Mouse (Mus musculus) adrenal gland (tissue): ENCODE measurements around the gene Arfgap3.
"Not testable (repeated sequence)": the region's sequence is repeated elsewhere in the genome, so short reads cannot be mapped to it uniquely, and the experiment has no call there.

ENCODE experiments used
- intact Hi-C: fragments of 180-260 bp; cut with DNase I; formaldehyde crosslinking; loops from one replicate; pipeline ENCODE4 v1.15.1; 2025

Arfgap3 gene

GRCm38 (mm10) chr15:83345898-83346529 is 4.0 kb downstream of the Arfgap3 start:
- intact Hi-C loops: no loop called here

DNA sequence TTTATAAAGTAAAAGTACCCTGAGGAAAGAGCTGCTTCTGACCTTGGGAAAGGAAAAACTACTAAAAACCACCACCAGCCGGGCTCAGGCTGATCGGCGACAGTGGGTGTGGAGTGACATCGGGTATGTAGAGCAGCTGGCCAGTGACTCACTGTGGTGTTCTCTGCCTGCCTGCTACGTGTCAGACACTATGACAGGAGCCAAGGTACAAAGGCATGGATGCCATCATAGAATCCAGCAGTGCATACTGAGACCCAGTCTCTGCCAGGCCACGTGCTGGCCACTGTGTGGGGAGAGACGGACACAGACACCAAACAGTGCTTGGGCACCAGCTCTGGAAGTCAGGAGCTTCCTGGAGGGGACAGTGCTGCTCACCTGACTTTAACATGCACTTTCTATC is 5.1 kb downstream of the Arfgap3 start:
- intact Hi-C loops: no loop called here

DNA sequence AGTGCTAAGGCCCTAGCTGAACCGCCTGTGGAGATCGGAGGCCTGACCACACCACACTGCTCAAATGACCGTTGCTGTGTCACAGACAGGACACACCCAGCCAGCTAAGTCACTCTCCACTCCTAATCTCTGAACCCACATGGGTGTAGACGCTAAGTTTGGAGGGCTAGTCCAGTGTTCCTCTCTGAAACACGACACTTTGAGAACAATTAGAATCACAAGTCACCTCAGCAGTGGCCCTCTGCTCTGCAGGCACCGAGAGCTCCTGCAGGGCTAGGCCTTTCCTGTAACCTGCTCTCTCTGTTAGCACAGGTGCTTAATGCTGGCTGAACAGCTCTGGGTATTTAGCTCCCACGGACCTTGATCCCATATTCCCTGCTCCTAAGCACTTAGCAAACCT is 5.9 kb downstream of the Arfgap3 start:
- intact Hi-C loops: no loop called here

- intact Hi-C loops: no loop called here
Observed at GRCm38 (mm10) chr15:83338908-83339307, 11.1 kb downstream of the Arfgap3 start.

DNA sequence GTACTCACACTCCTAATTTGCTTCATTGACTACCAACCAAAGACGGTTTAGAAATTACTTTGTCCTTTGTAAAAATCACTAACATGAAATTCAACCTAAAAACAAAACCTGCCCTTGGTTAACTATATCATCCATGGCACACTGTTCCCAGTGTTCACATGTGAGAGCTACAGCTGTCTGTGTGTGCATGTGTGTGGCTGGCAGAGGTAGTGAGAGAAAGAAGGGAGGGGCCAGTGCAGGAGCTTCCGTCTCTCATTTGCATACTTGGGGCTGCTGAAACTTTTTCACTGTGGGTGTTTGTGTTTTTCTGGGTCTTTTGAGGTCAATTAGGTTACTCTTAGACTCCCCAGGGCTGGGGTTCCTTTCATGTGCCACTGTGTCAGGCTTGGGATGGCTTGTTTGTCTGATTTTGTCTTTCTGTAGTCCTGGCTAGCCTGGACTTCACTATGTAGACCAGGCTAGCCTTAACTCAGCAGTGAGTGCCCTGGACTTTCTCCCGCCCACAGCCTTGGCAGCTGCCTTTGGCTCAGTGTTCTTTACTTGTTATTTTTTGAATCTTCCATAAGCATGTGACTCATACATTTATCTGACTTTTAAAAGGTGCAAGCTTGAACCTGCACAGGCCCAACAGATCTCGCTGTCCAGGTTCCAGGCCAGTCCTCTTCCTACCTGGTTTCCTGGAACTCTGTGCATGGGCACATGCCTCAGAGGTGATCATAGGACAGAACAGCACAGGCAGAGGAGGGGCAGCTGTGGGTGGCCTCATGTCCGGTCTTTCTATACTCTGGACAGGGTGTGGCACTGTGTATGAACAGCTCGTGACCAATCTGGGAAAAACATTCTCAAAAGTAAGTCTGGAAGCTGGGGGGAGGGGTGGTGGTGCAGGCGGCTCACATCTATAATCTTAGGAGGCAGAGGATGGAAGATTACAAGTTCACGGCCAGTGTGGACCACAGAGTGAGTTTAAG is 11.9 kb downstream of the Arfgap3 start:
- intact Hi-C loops: no loop called here

DNA sequence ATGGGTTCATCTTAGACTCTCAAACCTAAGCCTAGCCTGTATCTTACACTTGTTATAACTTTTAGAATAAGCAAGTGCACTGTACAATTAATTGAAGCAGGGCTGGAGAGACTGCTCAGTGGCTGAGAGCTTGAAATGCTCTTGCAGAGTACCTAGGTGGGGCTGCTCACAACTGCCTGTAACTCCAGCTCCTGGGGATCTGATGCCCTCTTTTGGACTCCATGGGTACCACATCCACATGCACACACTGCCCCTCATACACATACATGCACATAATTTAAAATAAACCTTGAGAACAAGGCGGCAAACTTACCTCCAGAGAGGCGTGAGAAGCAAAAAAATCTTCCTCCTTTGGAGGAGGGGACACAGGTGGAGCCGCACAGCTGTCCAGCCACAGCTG is 17.7 kb downstream of the Arfgap3 start:
- intact Hi-C loops: loop anchor here (5.0 kb wide), 1 partner anchor 120 kb away; no protein-coding TSS in a partner anchor

DNA sequence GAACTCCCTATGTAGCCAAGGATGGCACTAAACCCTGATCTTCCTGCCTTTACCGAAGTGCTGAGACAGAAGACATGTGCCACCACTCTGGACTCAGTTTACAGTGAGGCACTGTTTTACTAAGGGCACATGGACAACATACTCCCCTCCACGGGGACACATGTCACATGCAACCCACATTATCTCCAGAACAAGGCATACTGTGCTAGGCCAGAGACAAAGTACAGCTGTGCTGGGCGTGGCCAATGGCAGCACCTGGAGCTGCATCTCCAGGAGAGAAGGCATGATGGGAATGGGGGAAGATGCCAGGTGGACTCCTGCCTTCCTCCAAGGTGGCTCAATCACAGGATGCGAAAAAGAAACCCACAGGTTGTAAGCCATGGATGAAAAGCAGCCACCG is 21.1 kb downstream of the Arfgap3 start:
- intact Hi-C loops: no loop called here

- intact Hi-C loops: no loop called here
Observed at GRCm38 (mm10) chr15:83323071-83323470, 27.0 kb downstream of the Arfgap3 start.

DNA sequence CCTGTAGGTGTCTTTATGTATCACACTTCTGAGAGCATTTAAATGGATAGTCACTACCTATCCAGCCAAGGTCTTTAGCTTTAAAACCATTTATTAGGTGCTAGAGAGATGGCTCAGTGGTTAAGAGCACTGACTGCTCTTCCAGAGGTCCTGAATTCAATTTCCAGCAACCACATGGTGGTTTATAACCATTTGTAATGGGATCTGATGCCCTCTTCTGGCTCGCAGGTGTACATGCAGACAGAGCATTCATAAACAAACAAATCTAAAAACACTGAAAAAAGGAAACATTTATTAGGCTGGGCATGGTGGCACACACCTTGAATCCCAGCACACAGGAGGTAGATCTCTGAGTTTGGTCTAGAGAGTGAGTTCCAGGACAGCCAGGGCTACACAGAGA is 35.1 kb downstream of the Arfgap3 start:
- intact Hi-C loops: loop anchor here (5.0 kb wide), 1 partner anchor 108 kb away; no protein-coding TSS in a partner anchor

- intact Hi-C loops: no loop called here
Observed at GRCm38 (mm10) chr15:83309878-83310277, 40.2 kb downstream of the Arfgap3 start.

- intact Hi-C loops: not testable (repeated sequence)
Observed at GRCm38 (mm10) chr15:83308708-83309107, 41.3 kb downstream of the Arfgap3 start.

DNA sequence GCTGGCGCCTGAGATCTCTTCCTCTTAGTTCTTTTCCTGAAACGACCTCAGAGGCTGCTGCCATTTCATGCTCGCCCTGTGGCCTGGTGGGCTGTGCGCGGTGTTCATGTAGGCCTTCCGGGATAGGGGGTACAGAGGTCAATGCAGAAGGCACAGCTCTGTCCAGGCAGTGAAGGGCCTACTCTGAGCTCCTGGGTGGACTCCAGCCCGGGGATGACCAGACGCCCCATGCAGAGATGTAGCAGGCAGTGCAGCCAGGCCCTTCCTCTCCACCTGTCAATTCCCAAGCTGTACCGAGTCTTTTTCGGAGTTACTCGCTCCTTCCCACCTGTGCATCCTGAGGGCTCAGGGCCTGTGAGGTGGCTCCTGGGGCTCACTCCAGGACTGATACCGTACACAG is 43.9 kb downstream of the Arfgap3 start:
- intact Hi-C loops: no loop called here

DNA sequence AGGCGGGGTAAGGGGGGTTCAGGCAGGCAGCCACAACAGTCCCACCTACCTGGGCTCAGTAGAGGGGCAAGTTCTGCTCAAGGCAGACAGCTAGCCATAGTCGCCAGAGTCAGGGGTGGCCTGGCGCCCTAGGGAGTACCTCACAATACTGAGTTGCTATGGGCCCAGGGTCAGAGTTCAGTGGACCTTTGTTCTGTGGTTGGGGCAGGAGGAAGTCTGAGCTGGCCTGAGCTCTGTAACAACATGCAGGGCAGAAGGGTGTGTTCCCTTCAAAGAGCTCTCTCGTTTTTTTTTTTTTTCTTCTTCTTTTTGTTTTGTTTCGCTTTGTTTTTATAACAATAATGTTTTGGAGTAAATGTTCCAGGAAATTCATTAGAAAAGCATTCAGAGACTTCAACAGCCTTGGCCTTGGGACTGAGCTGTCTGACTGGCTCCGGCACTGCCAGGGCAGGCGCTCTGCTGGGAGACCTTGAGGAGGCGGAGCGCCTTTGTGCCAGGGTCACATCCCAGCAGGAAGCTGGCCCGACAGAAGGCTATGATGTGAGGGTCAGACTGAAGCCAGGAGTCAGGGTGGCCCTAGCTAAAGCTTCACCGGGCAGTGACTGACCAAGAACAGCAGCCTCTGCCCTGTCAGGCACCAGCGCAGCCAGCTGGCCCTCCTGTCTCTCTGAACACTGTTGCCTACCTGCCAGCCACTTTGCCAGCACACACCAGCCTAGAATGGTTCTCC is 44.7 kb downstream of the Arfgap3 start:
- intact Hi-C loops: no loop called here

GRCm38 (mm10) chr15:83304804-83305191 is 45.2 kb downstream of the Arfgap3 start:
- intact Hi-C loops: no loop called here

- intact Hi-C loops: no loop called here
Observed at GRCm38 (mm10) chr15:83303656-83304484, 46.2 kb downstream of the Arfgap3 start.

DNA sequence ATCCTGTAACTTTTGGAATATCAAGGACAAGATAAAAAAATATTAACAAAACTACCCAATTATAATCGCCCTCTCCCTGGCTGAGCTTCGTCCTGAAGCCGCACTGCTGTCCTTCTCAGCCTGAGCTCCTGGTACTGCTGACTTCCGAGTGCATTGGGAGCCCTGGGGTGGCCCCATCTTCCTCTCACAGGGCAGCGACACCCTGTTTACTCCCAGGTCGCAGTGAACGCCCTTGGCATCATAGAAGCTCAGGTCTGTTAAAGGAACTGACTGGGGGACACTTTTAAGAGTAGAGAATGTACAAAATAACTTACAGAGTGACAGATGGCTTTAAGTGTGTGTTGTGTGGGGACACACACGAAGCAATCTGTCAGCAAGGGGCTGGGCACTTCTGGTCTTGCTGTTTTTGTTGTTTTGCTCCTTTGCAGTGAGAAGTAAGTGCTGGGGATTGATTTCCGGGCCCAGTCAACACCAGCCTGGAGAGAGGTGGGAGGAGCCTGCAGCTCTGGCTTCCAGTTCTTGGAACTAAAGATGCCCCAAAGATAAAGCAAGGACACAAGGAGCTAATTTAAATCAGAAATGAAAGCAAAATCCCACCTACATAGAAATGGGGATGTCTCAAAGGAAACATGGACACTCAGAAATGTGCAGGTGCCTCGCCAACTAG is 50.0 kb downstream of the Arfgap3 start:
- intact Hi-C loops: no loop called here

DNA sequence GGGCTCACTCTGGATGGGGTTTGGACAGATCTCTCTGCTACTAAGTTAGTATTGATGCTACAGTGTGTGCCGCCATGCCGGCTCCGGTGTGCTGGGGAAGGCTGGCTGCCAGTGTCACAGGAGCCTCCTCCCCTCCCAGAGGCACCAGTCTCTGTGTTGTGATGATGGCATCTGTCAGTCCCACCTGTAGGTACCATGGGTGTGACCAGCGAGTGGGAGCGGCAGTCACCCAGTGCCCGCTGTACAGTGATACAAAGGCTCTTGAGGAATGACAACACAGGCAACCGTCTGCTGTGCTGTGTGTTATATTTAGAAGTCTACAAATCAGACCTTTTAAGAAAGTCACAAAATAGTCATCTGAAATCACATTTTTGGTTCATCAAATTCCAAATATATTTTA is 50.6 kb downstream of the Arfgap3 start:
- intact Hi-C loops: no loop called here

- intact Hi-C loops: no loop called here
Observed at GRCm38 (mm10) chr15:83298810-83299209, 51.2 kb downstream of the Arfgap3 start.

DNA sequence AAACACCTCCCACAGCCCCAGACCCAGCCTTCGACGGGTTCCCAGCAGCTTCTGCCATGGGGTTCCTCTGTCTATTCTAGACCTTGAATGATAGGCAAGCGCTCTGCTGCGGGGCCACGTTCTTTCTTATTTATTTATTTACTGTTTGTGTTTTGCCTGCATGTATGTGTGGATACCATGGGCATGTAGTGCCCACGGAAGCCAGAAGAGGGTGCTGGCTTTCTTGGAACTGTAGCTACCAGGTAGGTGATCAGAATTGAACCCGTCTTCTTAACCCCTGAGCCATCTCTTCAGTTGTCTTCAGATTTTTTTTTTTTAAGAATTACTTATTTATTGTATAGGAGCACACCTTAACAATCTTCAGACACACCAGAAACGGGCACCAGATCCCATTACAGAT is 51.7 kb downstream of the Arfgap3 start:
- intact Hi-C loops: no loop called here

GRCm38 (mm10) chr15:83296771-83297311 is 53.2 kb downstream of the Arfgap3 start:
- intact Hi-C loops: no loop called here
